18 mouse cellular contexts compared by ENCODE assay signal in genomic region chr2:143018591-143019130, GRCm38 (mm10). TPM values are rescaled to one million over a fixed set of nuclear protein-coding genes. Genes with fewer than 3 reads are reported as not detected.
DNase-seq lines count a peak whose midpoint lies in the region; ATAC-seq lines count a peak whose summit lies in the region.
"Had no signal": no experiment of that assay in that cellular context is flagged by ENCODE, and none has a peak within 500 bp of the region (broad histone marks: within the 10 kb centered on the region; RNA-seq: fewer than 3 reads in every experiment).

No protein-coding gene starts in this region.

- H3K9me3 ChIP-seq in kidney, embryonic 15.5 days (replicated peaks): no peaks in the 10 kb centered on the region
- no peaks in the 10 kb centered on the region for H3K9me3 ChIP-seq in embryonic facial prominence, embryonic 14.5 days (ENCODE audit: control insufficient read depth, low read length)
- H3K9me3 ChIP-seq: midbrain, embryonic 15.5 days had no signal

- intact Hi-C loops in left cerebral cortex, postnatal 4 days (cut with DNase I): no loop called here

- 0 out of 2 replicates have a peak overlapping the region, but pooled peaks have one; percentile 9 for H3K4me2 ChIP-seq in kidney, embryonic 15.5 days
- no peak overlapping the region for H3K4me2 ChIP-seq in embryonic facial prominence, embryonic 14.5 days (ENCODE audit: low read depth, low read length)
- H3K4me2 ChIP-seq: heart, embryonic 11.5 days; hindbrain, embryonic 14.5 days; midbrain, embryonic 15.5 days had no signal

- H3K4me3 ChIP-seq in kidney, embryonic 15.5 days (replicated peaks): no peak overlapping the region
- no peak overlapping the region for H3K4me3 ChIP-seq in embryonic facial prominence, embryonic 14.5 days (ENCODE audit: low read depth, low read length)
- H3K4me3 ChIP-seq: erythroblast, embryonic 14.5 days; midbrain, embryonic 15.5 days had no signal

- no peaks in the 10 kb centered on the region for H3K36me3 ChIP-seq in kidney, embryonic 15.5 days
- H3K36me3 ChIP-seq in embryonic facial prominence, embryonic 14.5 days (ENCODE audit: control insufficient read depth, insufficient read depth, low read length): no peaks in the 10 kb centered on the region
- H3K36me3 ChIP-seq: midbrain, embryonic 15.5 days had no signal

- H3K27ac ChIP-seq in kidney, embryonic 15.5 days: peak overlapping the region; percentile 71; the same call in 1 of the 2 replicates
- H3K27ac ChIP-seq in embryonic facial prominence, embryonic 14.5 days (replicated peaks; ENCODE audit: low read depth, low read length): 0 out of 2 replicates have a peak overlapping the region, but pooled peaks have one; percentile 8
- H3K27ac ChIP-seq: midbrain, embryonic 15.5 days; stomach, postnatal 0 days had no signal

- no peaks in the 10 kb centered on the region for H3K27me3 ChIP-seq in kidney, embryonic 15.5 days
- no peaks in the 10 kb centered on the region for H3K27me3 ChIP-seq in embryonic facial prominence, embryonic 14.5 days (replicated peaks; ENCODE audit: control insufficient read depth, insufficient read depth, low read length)
- H3K27me3 ChIP-seq: midbrain, embryonic 15.5 days had no signal

- WGBS in kidney, embryonic 15.5 days: 8% methylated on average over 5 of the region's 5 CpGs
- WGBS in embryonic facial prominence, embryonic 14.5 days: 19% methylated on average over 5 of the region's 5 CpGs

- H3K9ac ChIP-seq in kidney, embryonic 15.5 days: no peak overlapping the region
- H3K9ac ChIP-seq in embryonic facial prominence, embryonic 14.5 days (ENCODE audit: low read depth, low read length): no peak overlapping the region
- H3K9ac ChIP-seq: hindbrain, embryonic 14.5 days; midbrain, embryonic 15.5 days had no signal

- H3K4me1 ChIP-seq in kidney, embryonic 15.5 days: peaks cover 14% of the 10 kb centered on the region; the same call in 1 of the 2 replicates
- no peaks in the 10 kb centered on the region for H3K4me1 ChIP-seq in embryonic facial prominence, embryonic 14.5 days (ENCODE audit: control insufficient read depth, insufficient read depth, low read length)
- H3K4me1 ChIP-seq: midbrain, embryonic 15.5 days had no signal

- ATAC-seq in kidney, embryonic 15.5 days (replicated peaks; ENCODE audit: low FRiP score): peak; percentile 93
- ATAC-seq in embryonic facial prominence, embryonic 14.5 days (ENCODE audit: low read depth): peak; percentile 78; the same call in 1 of the 2 replicates
- ATAC-seq: lung, postnatal 0 days; midbrain, embryonic 15.5 days had no signal

- no peak for DNase-seq in kidney, adult 9 months
- DNase-seq in embryo, embryonic 10.5 days (ENCODE audit: low spot score): peak; percentile 51
- peak; percentile 78 for DNase-seq in embryonic facial prominence, embryonic 14.5 days (ENCODE audit: low spot score)
- DNase-seq in neural tube, embryonic 10.5 days (ENCODE audit: extremely low spot score, low spot score): peak; percentile 16
- DNase-seq in layer of hippocampus, postnatal 14 days (ENCODE audit: low spot score in 2 of 2): no peak
- no peak for DNase-seq in left cerebral cortex, postnatal 4 days
- DNase-seq: adrenal gland, postnatal 10 days; cerebellum, adult 2 months had no signal

RNA-seq across cellular contexts. Expression of gene Snrpb2, which starts 44.2 kb away (rescaled TPM):
- 78.3 and 102 TPM in 2 replicates for polyA plus RNA-seq in kidney, embryonic 15.5 days (2015; fragmentation: Nextera tagmentation; extraction: Ambion mirVana)
- polyA plus RNA-seq in embryonic facial prominence, embryonic 14.5 days (2014; fragmentation: Nextera tagmentation; extraction: Ambion mirVana): 74.8 and 77.7 TPM in 2 replicates
- 10 to 100 TPM; 38.0 to 38.6 TPM for total RNA-seq in layer of hippocampus, postnatal 14 days (2021)
- 10 to 100 TPM; 53.2 to 65.9 TPM for total RNA-seq in left cerebral cortex, postnatal 4 days (2021)

RNA-seq across cellular contexts. Expression of gene Otor, which starts 59.6 kb away (rescaled TPM):
- 0.32 and 0.35 TPM in 2 replicates for polyA plus RNA-seq in kidney, embryonic 15.5 days (2015; fragmentation: Nextera tagmentation; extraction: Ambion mirVana)
- 55.4 and 62.6 TPM in 2 replicates for polyA plus RNA-seq in embryonic facial prominence, embryonic 14.5 days (2014; fragmentation: Nextera tagmentation; extraction: Ambion mirVana)
- total RNA-seq in layer of hippocampus, postnatal 14 days (2021): not detected
- 1 to 10 TPM in 1 of 2 experiments, not detected in 1; 1.7 TPM for total RNA-seq in left cerebral cortex, postnatal 4 days (2021)
- total RNA-seq: adrenal gland, postnatal 10 days; layer of hippocampus, adult 8-10 months; left cerebral cortex, postnatal 36 days had no signal
- polyA plus RNA-seq: cerebellum, adult 2 months; erythroblast, embryonic 14.5 days; hindbrain, embryonic 14.5 days; lung, postnatal 0 days; urinary bladder, adult 2 months had no signal

Comparison
In these comparisons a context has a peak if more than half of its experiments do, and no peak if none do; other contexts are left out.
1. DNase-seq: peak in embryo, embryonic 10.5 days (single experiment), embryonic facial prominence, embryonic 14.5 days (single experiment) and neural tube, embryonic 10.5 days (single experiment); none in kidney, adult 9 months (single experiment), layer of hippocampus, postnatal 14 days (0 of 2) and left cerebral cortex, postnatal 4 days (single experiment).